Mouse (Mus musculus) bone marrow, adult 2 months (tissue): ENCODE measurements around the gene Shtn1.

ENCODE experiments used
- CTCF ChIP-seq: fragments of 200-500 bp; IDR thresholded peaks from 2 replicates; pipeline ENCODE4 v1.5.1; 2011; ENCODE audit warnings: low read length, control low read depth; ENCODE audit not compliant: control insufficient read depth, insufficient read depth
- POLR2A ChIP-seq: fragments of 200-500 bp; IDR thresholded peaks from 2 replicates; pipeline ENCODE4 v1.6.1; 2011; ENCODE audit warnings: low read depth, mild to moderate bottlenecking, control low read depth, low read length, borderline replicate concordance; ENCODE audit not compliant: control insufficient read depth

- TF ChIP-seq CTCF (no peak), POLR2A (no peak)
Observed at GRCm38 (mm10) chr19:59057366-59057765, 18.5 kb downstream of the Shtn1 start.
